Mouse (Mus musculus) frontal cortex, postnatal 25 days (tissue): ENCODE results near the gene Kcnk1.

Experiments
- DNase-seq, 2 experiments: peaks; one replicate each; pipeline ENCODE4 v3.0.0; 2022; ENCODE audit warnings: low spot score in 2 of 2

Kcnk1 gene

DNA sequence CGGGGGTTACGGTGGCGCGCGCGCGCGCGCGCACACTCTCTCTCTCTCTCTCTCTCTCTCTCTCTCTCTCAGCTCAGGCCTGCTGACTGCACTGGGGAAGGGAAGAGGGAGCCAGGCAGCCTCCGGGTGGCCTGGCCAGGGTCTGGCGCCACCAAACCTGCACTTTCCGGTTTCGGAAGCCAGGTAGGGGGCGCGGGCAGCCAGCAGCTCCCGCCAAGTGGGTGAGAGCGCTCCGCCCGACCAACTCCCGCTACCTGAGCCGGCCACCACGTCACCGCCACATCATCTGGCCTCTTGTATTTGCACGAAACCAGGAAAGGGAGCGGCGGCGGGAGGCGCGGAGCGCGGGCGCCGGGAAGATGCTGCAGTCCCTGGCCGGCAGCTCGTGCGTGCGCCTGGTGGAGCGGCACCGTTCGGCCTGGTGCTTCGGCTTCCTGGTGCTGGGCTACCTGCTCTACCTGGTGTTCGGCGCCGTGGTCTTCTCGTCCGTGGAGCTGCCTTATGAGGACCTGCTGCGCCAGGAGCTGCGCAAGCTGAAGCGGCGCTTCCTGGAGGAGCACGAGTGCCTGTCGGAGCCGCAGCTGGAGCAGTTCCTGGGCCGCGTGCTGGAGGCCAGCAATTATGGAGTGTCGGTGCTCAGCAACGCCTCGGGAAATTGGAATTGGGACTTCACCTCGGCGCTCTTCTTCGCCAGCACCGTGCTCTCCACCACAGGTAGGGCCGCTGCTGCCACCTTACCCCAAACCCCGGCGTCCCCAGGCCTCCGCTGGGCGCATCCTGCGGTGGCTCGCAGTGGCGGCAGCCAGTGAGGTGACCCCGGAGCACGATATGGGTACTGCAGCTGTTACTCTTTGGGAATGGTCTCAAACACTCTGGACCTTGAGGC, at the start of gene Kcnk1:
Kcnk1 (plus strand) TSS at position 70 of the 886 bp plus-strand sequence.
- peak; percentile 63 to 64 for DNase-seq

DNA sequence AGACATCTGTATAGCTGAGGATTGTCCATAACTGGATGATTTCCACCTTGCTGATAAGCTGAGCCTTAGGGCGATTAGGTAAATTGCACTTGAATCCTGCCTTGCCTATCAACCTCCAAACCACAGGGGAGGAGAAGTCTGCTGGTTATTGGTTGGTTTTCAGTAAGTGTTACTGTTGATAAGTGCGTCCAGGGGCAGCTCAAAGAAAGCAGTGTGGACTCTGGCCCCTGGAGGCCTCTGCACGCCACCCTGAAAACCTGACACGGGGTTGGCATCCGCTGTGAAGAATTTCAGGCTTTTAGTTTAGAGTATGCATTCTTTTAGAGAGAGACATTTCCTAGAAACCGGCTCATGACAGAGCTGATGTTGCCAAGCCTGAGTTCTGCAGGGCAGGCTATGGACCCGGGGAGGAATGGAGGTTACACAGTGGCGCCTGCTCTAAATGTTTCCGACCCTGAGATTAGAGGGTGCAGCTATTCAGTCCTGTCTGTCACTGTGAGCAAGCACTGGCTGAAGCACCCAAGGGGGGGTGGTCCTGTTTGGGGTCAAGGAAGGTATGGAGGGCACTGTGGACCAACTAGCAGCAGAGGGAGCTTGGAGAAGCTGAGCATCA, 46.2 kb upstream of the Kcnk1 start:
- DNase-seq = no peak

DNA sequence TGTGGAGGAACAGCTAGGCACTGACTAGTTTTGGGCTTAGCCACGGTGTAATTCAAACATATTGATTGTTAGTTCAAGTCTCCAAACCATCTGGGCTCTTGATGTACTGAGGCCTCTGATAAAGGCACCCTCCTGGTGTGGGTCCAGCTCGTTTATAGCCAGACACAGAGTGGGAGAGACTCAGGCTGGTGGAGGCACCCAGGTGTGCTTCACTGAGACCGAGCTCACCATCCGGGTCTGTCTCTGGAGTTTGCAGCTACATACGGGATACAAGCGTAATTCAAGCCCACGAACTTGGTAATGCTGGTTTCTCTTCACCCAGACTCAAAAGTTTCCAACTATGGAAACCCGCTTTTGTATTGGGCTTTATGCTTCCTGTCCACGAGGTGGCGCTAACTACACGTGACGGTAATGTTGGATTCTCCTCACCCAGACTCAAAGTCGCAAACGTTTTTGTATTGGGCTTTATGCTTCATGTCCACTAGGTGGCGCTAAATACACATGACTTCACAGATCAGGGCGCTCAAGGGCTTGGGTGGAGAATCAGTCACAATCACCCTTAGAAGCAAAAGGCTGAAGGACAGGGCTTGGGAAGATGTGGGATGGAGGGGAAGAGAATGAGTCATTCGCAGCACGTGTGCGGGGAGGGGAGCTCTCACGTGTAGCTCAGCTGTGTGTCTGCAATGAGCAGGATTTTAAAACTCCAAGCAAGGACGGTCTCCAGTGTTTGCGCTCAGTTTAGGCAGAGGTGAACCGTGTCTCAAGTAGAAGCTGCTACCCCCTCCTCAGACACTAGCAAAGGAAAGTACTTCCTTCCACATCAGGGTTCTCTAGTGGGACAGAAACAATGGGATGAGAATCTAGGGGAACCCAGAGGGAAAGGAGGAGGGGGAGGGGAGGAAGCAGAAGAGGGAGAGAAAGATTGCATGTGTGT, 44.7 kb upstream of the Kcnk1 start:
- peak; percentile 54 to 76 for DNase-seq

DNA sequence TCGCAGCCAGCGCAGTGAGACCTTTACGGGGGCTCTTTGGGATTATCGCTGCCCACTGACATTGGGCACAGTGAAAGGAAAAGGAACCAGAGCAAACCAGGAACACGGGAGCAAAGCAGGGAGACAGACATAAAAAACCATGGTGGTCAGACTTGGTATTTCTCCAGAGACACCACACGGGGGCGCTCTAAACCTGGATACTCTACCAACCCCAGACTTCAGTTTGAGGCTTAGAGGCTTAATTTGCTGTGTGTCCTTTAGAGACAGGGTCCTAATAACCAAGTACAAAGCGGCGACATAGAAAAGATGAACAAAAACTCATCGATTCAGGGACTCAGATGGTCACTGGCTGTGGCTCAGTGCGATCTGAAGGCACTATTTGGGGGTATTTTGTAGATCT, 39.3 kb upstream of the Kcnk1 start:
- peak in 1 of 2 experiments; percentile 46 for DNase-seq

DNA sequence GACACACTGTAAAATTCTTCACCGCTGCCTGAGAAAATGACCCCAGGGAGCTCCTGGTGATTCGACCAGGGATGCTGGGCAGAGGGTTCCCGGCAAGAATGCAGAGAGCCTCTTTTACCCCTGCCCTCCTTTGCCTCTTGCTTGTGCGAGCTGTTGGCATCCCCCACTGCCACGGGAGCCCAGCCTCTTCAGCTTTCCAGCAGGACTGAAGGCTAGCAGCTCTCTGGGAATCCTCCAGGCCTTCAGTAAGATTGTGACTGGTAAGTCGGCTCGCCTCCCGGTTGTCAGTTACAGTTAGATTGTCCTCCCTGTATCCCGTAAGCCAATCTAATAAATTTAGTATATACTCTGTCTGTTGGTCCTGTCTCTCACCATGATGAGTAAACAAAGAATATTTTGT, 38.2 kb upstream of the Kcnk1 start:
- no peak for DNase-seq

DNA sequence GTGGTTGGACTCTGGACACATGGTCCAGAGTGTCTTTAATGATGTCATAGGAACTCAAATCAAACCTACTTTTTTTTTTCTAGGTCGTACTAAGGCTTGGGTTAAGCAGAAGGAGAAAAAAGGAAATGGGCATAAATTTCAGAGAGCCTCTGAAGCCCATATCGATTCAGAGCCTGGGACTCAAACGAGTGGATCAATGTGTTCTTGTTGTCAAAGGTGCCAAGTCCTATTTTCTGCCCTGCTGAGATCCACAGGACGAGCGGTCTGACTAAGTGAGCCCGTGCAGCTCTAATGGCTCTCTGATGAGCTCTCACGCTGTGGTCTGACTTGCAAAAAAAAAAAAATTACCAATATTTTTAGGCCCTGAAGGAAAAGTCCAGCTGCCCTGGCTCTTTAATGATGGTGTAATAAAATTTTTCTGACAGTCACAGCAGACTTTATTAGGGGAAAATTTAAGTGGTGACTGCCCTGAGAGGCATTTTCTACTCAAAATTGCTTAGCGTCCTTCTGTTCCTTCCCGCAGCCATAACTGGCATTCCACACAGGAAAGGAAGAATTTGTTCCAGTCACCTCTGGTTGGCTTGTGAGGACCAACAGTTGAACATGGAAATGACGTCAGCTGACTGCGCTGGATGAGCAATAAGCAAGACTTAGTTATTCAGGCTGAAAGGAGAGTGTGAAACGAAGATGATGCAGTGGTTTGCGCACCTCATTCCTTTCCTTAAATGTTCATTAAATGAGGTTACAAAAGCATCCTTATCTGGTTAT, 37.6 kb upstream of the Kcnk1 start:
- DNase-seq = no peak

DNA sequence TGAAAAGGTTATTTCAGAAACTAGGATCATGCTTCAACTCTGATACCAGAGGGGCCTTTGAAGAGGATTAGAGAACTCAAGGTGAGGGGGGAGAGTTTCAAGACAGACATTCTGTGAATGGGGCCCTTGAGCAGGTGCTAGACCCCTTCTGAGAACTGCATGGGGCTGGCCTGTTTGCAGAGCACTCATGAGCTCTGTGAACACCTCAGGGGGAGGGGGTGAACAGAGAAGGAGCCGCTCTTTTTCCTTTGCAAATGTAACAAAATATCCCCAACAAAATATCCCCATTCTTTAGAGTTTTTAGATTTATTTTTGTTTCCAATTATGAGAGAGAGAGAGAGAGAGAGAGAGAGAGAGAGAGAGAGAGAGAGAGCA, 37.0 kb upstream of the Kcnk1 start:
- DNase-seq = no peak

DNA sequence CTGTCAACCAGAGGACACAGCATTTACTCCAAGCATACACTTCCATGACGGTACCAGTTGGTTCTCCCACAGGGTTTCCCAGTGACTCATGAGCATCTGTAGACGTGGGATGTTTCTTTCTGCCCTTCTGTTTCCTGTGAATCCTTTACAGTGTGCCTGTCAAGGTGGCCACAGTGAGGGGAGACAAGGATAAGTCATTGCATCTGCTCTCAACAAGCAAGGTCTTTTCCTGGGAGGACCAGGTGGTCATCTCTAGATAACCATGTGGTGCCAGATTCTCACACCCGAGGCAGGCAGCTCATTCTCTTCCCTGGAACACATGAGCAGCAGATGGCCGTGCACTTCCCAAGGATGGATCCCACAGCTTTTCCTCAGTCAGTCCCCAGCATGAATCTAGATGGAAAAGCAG, 35.6 kb upstream of the Kcnk1 start:
- DNase-seq = peak; percentile 40 to 43

DNA sequence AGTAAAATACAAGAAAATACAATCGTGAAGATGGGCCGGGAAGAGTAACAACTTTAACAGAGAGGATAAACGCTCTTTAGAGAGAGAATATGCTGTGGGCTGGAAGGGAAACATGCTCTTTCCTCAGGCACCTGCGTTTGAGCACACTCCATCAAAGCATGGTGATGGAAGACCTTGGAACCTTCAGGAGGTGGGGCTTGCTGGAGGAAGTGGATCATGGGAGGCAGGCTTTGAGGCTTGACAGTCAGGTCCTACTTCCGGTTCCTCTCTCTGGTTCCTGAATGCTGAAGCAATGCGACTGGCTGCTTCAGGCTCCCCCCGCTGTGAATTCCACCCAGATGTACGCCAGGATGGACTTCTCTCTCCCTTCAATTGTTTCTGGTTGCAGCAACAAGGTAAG, 34.9 kb upstream of the Kcnk1 start:
- DNase-seq = no peak

DNA sequence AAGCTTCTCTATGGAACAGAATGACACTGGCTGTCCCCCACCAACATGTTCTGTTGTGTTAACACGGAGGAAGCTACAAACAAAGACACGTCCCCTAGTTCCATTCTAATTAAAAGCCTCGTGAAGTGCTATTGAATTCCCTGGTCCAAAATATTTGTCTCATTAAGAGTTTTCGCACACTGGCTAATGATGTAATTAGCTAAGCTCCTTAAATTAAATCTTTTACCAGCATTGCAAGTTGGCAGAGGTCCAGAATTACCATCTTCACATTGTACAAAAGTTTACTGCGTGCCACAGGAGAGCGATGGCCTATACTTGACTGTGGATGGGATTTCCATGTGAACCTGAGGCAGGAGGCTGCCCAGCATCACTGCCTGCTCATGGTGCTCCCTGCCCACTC, 33.2 kb upstream of the Kcnk1 start:
- DNase-seq = no peak

DNA sequence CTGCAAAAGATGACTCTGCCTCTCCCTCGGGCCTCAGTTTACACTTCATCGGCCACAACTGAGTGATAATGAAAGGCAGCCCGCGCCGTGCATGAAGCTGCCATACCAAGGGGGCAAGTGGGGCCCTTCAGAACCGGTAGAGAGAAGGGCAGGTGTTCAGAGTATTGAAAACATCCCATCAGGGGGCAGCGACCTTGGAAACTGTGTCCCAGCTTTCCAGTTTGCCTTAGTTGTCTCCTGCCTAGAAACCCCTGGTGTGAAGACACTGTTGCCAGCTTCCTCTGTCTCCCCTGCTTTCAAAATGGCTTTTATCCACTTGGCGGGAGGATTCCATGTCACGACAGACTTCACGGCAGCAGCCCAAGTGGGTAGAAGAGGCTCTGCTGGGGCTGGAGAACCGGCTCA, 31.2 kb upstream of the Kcnk1 start:
- DNase-seq = no peak

DNA sequence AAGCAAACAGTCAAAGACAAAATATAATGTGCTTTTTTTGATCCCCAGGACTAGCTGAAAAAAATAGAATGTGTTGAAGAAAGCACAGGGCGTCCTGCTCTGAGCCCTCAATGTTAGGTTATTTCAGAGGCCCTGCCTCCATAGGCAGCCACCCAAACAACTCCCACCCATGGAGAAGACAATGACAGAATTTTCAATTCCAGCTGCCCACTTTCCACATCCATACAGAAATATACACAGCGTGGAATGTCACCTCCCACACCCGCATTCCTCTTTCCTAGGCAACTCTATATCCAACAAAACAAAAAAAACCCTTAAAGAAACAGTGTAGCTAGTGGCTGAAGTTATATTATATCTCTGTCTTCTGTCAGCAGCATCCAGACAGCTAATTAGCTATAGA, 23.6 kb upstream of the Kcnk1 start:
- no peak for DNase-seq

DNA sequence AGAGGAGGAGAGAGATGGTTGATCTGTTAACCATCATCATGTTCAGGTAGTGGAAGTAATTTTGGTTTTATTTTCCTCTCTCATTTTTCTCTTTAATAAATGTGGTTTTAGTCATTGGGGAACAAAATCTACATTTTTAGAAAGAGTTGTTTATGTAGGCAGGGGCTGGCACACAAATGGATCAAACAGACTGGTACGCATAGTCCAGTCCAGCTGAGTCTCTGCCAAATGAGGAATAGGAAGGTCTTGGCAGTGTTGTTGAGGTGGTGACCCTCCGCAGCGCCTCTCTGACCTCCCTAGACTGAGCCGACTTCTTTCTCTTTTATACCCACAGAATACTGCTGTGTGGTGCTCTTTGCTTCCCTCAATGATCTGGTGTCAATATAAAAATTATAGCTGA, 19.0 kb upstream of the Kcnk1 start:
- no peak for DNase-seq

DNA sequence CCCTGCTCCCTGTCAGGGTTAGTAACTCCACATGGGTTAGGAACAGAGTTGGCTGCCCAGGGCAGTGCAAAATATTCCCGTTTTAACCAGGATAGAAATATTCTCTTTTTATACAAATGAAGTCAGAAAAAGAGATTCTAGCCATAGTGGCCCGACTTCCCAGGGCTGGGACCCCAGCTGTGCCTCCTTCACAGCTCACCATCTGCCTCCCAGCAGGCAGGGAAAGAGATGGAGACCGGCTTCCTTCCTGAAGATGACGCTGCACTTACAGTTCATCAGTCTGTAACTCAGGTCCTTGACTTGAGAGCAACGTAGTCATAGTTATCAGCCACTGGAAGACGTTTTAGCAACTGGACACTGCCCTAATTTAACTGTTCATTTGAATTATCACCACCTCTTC, 14.1 kb upstream of the Kcnk1 start:
- DNase-seq = no peak

DNA sequence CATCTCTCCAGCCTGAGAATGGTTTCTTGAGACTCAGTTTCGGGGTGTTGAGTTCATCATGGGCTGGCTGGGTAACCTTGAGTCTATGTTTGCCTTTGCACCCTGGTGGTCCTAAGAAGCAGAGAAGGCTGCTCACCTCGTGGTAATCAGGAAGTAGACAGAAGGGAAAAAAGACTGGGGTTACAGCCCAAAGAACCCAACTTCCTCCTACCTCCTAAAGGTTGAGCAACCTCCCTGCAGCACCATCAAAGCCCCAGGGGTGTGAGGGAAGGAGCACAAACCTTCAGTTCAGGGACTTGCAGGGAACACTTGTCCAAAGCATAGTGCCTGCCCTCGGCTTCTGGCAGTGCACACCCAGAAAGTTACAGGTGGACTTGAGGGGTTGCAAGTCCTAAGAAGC, 11.5 kb upstream of the Kcnk1 start:
- no peak for DNase-seq

DNA sequence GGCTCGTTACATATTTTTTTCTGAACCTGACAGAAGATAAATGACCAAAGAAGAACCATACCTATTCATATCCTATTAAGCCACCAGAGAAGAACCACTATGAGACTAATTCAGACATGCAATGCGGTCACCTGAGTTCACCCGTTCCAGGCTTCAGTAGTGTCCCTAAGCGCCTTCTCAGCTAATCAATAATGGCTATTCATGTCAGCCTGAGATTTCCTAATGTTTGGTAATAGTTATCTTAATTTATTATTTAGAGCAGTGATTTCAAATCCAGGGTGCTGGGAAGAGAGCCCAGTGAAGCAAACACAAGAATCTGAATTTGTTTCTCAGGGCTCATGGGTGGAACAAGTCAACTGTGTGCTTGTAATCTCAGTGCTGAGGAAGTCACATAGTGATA, 10.8 kb upstream of the Kcnk1 start:
- DNase-seq = no peak

DNA sequence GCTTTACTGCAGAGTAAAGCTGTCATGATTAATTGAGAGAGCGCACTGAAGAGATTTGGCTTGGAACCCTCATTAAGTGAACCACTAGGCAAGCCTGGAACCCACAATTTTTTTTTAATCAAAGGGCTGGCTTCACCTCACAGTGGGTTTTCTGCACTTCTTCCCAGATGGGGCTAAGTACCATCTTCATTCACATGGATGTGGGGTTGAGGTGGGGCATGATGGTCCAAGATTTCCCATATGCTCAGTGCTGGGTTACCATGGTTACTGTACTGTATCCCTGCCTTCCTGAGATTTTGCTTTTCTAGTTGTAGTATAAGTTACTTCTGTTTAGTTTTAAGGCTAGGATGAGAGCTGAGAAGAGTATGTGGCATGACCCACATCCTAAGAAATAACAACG, 9.6 kb upstream of the Kcnk1 start:
- no peak for DNase-seq

DNA sequence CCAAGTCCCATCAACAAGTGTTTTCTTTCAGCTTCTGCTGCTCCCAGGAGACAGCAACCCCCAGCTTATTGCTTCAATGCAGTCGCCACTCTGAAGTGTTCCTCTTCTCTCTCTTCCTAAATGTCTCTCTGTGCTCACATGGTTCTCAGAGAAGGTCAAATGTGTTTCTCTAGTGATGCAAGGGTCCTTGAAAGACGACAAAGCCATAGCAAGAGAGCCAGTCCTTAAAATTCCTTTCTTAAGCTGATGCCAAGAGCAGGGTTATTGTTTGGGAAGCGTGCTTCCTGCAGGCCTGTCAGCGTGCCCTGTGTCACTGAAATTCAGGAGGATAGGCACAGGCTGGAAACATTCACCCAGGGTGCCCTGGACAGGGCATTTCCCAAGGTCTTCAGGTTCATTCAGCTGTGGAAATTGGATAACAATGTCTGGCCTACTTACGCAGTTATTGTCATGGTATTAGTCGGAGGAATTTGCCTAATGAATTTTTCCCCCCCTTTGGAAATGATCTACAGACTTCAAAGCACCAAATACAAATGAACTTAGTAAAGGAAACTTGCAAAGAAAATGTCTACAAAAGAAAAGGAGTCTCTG, 7.9 kb upstream of the Kcnk1 start:
- DNase-seq = no peak

DNA sequence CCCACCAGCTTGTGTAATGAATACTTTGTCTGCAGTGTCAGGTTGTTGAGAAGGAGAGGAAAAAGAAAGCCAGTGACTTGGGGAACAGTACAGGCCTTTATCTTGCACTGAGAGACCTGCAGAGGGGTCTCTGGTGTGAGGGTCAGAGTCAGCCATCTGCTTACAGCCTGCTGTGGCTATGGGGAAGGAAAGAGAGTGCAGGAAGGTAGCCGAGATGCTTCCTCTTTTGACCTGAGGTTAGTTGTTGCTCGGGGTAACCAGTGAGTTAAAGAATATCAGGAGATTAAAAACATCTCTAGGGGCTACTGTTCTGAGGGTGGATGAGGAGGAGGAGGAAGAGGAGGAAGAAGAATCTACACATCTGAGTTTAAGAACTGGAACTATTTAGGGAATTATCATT, 7.0 kb upstream of the Kcnk1 start:
- DNase-seq = no peak

DNA sequence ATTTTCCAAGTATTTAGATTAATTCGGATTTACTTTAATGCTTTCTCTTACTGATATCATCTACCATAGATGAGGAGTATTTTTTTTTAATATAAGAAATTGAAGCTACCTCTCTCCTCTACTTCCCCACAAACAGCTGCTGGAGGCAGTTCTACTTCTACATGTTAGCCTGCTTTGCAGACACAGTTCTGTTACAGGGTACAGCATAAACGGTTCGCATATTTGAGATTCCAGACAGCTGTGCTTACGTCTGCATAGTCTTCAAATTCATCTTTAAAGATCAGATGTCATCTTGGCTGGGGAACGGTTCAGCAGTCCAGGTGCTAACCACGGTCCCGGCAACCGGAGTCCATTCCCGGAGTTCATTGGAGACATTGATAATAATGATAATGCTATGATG, 1.3 kb upstream of the Kcnk1 start:
- DNase-seq = no peak
